Mouse (Mus musculus): ENCODE measurements at regions not wholly inside any gene's neighbourhood (a gene's known extent, or its start where the extent isn't known, plus 50 kb on each side); places are given as distances from the start of the nearest gene placed in this dataset.

DNA sequence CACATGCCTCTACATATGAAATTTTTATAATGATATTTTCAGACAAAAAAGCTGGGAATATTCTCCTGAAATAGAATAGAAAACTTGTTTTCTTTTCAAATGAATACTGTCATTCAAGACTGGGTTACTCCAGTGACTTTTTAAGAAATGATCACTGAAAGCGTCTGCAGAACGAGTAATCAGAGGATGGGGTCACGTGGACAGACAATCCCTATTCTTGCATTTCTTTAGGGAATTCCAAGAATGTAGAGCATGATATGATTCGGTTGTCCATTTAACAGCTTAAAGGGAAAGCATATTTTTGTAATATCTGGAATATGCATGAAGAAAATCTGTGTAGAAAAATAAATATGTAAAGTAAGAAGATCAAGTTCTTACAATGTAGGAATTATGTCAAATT is 65.6 kb downstream of the 4933402N22Rik start:
- DNase-seq (ENCODE audit: low spot score) = no peak

DNA sequence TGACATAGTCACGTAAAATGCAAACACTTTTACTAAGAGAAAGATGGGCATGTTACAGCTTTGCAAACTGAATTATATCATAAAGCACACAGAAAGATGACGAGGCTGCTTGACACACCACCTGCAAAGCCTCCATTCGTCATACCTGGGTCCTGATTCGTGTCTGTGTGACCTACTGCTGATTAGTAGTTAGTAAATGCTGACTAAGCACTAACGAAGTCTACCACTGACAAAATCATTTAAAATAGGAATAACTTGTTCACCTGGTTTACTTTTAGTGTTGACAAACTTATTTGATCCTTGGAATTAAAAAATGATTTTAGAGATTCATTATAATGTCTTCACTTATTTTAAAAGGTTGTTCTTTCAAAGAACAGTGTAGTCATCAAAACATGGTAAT is 71.3 kb downstream of the 4933402N22Rik start:
- no peak for DNase-seq (ENCODE audit: low spot score)

DNA sequence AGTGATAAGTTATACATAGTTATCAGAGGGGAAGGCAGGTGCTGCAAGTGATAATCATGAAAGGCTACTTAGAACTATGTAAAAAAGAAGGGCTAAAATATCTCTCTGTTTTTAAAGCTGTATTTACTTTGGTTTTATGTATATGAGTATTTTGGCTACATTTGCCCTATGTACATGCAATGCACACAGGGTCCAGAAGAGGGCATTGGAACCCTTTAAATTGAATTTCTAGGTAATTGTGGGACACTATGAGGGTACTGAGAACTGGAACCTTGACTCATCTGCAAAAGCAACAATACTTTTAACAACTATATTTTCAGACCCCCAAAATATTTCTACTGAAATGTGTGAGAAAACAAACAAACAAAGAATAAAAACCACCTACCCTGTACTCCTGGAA is 82.9 kb downstream of the 4933402N22Rik start:
- no peak for DNase-seq (ENCODE audit: low spot score)

DNA sequence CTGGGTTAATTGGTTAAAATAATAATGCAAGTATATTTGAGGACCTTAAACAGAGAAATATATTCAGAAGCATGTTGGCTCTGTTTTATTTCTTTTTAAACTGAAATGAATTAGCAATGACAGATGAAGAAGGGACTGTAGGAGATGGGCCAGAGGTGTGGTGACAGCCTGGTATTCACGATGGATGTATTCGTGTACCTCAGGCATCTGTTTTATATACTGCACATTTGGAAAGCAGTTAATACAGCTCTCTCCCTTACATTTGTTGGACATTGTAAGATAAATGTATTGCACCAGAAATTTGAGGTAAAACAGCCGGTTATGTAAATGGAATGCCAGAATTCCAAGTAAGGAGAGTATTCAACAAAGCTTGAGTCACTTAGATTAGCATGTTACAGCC is 88.6 kb downstream of the 4933402N22Rik start:
- no peak for DNase-seq (ENCODE audit: low spot score)

DNA sequence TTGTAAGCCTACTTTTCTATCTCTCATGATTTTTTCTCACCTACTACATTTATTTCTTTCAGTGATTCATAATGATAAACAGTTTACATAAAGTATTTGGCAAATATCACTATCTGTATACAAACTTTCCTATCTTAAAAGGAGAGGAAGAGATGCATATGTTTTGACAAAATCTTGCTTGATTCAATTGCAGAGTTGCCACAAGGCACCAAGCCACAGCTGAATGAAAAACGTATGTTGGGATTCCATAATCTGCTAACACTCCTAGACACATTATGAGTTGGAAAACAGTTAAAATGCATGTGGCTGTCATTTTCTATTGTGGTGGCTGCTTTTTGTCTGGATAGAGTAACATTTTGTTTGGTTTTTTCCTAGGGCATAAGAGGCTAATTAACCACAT is 98.5 kb downstream of the 4933402N22Rik start:
- no peak for DNase-seq (ENCODE audit: low spot score)

DNA sequence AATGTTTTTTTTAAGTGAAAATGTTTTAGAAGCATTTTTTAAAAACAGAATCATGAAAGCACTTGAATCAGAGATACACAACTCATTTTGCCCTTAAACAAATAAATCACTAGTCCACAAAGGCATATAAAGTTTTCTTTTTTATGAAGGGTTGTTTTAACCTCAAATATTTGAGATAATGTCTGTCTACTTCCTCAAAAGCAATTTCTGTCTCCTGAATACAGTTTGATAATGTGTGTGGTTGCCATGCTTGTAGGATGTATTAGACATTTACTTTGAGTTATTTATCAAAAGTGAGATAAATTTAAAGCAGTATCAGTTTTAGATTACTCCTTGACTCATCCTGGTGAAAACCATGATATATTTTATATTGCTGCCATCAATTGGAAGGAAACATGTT is 102.6 kb downstream of the 4933402N22Rik start:
- DNase-seq (ENCODE audit: low spot score) = no peak

DNA sequence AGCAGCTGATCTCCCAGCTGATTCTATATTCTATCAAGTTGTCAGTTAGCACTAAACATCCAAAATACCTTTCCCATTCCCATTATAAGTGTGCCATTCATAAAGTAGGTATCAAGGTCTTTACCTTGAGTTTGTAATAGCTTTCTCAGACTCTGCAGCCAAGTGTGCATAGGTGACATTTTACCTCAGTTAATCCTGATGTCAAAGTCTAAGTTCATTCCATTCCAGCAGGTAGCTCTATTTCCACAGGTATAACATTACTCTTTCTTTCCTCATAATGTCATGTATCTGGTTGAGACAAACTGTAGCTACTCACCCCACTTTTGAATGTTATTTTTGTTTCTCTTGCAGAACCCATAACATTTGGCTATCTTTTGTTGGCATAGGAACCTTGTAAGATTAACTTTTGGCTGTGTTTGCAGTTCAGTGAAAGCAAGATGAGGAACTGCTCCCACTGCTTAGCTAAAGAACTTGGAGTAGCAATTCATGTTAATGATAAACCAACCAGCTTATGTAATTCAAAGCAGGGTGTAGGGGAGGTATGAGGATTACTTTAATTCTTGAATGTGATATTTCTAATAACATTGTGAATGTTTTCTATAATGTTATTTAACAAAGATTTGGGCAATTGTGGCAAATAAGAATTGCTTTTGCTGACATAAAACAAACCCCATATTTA is 107.0 kb downstream of the 4933402N22Rik start:
- DNase-seq (ENCODE audit: low spot score) = no peak

DNA sequence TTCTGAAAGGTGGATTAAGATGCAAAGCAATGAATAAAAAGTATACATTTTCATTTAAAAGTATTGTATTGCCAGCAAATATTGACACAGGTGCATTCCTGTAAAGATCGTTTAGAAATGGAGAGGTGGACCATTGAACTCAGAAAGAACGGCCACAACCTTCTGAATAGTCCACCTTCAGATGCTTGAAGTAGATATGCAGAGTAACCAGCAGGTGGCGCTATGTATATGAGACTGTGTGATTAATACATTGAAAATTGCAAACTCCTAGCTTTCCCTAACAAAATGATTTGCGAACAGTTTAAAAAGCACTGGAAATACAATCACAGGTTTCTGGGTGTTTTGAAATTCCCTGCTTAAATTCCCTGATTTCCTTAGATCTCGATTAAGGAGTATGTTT is 112.2 kb downstream of the 4933402N22Rik start:
- peak; percentile 17 for DNase-seq (ENCODE audit: low spot score)

DNA sequence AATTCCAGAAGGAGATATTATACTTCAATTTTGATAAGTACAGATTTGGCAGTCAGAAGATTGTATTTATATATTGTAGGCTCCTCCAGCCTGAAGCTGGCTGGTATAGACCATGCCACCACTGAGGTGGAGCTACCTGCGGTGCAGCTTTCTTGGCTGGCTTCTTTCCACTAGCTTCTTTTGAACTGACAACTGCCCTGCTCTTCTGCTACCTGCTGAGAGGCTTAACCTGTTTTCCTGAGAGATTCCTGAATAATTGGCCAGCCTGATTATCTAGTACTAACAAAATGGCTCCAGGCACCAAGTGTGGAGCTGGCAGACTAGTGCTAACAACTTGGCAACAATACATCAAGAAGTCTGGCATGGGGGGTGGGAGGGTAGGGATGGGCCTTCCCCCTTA is 132.0 kb downstream of the 4933402N22Rik start:
- no peak for DNase-seq (ENCODE audit: low spot score)

DNA sequence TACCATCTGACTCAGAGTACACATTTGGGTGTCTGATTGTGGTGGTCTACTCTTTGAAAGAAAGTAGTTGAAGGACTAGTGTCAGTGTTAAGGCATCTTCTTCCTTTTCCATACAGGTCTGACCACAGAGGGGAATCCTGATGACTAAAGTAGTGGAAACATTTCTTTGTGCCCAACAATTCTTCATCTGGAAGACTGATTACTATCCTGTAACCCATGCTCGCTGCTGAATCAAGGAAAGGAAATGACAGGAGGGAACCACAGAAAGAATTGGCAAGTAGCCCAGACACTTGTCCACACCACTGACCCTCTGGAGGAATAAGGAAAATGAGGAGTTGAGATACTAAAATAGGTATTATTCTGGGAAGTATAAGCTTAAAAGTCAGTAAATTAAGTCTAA is 162.3 kb downstream of the 4933402N22Rik start:
- no peak for DNase-seq (ENCODE audit: low spot score)

DNA sequence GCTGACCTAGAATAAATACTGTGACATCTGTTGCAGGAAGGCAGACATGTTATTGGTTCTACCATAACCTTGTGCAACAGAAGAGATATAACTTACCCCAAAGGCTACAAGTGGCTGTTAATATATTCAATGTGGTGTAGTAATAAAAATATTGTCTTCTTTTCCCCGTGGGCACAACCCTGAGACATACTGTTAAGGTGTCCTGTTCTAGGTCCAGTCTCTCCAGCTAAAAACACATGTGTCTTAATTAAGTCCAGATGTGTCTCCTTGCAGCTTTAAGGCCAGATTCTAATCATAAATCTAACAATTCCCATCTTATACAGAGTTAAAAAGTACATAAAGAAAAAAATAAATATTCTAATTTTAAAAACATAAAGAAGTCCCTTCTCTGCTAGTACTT is 175.8 kb downstream of the 4933402N22Rik start:
- DNase-seq (ENCODE audit: low spot score) = no peak

DNA sequence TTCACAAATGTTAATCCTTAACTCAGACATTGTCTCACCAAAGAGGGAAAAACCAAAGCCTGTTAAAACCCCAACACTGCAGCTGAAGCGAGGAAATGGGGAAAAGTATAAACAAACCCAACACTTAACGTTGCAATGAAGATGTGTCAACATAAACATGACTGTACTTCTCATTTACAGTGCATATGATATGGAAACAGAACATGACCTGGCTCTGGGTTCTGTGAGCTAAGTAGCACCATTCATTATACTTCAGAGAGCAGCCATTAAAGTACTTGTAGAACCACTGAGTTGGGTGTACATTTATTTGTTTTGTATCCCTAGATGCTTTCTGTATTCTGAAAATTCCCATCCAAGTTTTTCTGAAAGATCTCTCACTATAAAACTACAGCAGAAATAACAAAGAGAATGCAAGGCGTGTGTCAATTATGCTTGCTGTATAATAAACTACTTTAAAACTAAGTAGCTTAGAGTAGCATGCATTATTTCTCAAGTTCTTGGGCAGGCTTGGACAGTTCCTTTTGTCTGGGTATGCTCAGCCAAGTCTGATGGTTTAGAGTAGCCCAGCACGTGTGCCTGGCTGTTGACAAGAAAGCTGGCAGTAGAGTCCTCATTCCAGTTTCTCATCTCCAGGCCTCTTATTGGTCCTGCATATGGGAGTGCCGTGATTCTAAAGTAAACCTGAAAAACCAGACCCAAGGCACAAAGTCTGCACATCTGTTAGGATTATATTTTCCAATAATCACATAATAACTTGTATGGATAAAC is 198.9 kb downstream of the 4933402N22Rik start:
- no peak for DNase-seq (ENCODE audit: low spot score)

DNA sequence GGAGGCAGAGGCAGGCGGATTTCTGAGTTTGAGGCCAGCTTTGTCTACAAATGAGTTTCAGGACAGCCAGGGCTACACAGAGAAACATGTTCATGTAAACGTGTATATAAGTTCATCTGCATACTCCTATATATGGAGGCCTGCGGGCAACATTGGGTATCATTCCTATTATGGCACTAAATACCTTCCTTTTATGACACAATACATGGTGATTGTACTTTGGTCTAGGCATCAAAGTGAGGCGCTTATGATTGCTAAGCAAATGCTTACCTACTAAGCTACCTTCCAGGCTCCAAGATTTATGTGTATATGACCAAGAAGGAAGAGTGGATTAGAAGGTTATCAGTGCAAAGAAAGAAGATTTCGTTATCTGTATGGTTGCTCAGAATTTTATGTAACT is 207.1 kb downstream of the 4933402N22Rik start:
- no peak for DNase-seq (ENCODE audit: low spot score)

DNA sequence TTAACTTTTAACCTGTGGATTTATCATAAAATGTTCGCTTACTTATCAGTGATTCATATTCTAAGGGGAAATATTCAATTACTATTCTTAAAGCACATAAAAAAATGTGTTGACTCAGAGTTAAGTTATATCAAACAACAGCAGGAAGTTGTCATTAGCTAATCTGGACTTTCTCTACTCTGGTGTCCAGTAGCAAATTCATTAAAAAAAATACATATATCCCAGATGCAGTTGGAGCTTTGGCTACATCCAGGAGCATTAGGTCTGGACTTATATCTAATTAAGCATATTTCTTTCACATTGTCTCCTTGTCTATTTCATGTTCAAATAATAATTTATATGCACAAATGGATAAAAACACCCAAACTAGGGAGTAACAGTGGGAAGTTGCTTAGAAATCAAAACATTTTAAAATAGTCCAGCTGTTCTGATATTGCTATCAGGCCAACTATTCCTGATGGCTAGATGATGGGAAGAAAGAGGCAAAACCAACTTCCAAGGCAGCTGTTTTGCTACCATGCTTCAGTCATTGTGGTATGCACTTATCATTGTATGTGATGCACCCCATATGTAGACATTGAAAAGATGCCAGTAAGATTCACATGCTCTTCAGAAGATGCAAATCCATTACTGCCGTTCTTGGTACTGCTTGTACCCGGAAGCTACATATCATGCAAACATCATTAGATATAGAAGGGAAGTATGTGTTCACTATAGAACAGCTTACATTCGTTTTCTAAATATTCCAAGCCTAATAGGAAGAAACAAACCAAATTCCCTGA is 209.8 kb downstream of the 4933402N22Rik start:
- no peak for DNase-seq (ENCODE audit: low spot score)

DNA sequence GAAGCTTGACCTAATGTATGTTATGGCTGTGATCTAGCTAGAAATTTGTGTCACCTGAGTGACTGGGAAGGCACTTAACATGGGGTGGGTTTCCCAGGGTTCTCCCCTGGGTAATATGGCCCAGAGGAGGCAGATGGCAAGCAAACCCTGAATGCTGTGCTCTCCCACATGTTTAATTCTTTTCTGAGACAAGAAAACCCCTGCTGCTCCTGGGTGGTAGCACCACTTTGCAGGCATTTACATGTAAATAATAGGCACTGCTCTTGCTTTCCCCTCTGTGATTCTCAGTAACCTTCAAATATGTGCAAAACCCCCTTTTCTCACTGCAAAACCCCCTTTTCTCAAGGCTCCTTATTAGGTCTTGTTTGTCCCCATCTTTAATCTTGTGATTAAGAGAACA is 221.1 kb downstream of the 4933402N22Rik start:
- no peak for DNase-seq (ENCODE audit: low spot score)

DNA sequence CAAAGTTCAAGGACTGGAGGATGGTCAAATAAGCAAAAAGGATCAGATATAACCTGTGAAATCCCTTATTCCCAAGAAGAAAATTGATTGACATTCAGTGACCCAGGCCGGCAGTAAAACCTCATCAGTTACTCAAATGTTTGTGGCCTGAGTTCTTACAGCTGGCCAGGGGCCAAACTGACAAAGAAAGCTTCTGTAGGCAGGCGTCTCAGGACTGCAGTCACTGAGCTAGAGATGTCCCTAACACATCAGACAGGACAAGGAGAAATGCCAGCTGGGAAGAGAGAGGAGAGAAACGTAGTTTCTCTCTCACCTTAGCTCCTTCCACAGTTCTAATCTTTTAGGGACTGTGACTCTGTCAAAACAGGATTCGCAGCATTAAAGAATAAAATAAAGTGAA is 229.9 kb upstream of the Sema3d start:
- no peak for DNase-seq (ENCODE audit: low spot score)

DNA sequence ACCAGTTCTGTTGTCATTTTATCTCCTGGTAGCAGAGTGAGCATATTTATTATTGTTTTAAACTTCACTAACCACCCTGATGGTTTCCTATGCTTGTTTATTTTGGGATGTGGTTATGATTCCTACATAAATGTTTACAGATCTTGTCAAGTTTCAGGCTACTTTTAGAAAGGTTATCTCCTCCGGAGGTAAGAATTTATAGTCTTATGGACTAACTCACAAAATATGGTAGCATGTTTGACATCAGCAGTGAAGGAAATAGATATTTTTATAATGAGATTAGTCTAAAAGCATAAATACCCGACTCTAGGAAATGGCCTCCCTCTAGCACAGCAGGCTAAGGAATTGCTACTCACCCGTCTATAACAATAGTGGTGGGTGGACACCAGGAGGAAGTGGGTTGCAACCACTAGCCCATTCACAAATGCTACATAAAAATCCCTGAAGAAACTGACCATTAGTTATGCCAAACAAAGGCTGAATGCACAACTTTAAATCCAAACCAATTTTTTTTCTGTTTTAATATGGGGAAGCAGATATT is 228.6 kb upstream of the Sema3d start:
- no peak for DNase-seq (ENCODE audit: low spot score)

DNA sequence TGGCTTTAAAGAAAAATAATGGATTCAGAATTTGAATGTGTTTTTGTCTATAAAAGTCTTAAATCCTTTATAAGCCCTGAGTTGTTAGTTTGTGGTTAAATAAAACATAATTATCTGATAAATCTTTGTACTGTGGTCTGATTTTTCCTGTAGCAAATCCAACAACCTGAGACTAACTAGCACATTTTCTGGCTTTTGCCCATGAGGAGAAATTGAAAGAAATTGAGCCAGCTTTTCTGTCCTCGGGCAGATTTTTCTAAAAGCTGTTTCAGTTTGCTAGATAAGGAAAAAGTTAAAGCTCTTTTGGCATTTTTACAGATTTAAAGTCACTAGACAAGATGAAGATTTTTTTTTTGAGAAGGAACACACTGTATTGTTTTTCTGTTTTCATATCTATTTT is 191.5 kb upstream of the Sema3d start:
- DNase-seq (ENCODE audit: low spot score) = no peak

DNA sequence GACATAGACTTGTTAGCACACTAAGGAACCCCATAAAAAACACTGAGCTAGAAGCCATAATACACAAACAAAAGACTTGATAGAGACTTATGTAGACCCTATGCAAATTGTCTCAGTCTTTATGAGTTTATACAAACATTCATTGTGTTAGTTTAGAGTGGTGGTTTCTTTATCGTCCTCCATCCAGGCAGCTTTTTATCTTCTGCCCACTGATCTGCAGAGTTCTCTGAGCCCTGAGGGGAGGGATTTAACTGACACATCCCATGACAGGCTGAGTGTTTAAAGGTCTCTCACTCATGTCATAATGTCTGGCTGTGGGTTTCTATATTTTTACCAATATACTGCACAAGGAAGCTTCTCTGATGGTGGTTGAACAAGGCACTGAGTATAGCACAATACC is 175.7 kb upstream of the Sema3d start:
- DNase-seq (ENCODE audit: low spot score) = no peak

DNA sequence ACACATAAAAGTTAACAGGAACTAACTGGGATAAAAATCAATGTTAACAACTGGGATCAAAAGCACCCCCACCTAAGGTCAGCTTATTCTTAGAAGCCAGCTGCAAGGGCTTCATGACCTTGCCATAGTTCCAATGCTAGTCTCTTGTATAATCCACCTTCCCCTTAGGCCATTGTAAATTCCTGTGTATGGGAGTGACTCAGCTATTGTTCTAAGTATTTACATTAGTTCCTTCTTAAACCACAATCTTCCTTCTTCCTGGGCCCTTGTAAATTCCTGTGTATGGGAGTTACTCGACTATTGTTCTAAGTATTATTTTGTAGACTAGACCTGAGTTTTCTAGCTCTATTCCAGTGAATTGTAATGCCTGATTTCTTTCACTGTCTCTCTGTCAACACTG is 173.6 kb upstream of the Sema3d start:
- DNase-seq (ENCODE audit: low spot score) = no peak

DNA sequence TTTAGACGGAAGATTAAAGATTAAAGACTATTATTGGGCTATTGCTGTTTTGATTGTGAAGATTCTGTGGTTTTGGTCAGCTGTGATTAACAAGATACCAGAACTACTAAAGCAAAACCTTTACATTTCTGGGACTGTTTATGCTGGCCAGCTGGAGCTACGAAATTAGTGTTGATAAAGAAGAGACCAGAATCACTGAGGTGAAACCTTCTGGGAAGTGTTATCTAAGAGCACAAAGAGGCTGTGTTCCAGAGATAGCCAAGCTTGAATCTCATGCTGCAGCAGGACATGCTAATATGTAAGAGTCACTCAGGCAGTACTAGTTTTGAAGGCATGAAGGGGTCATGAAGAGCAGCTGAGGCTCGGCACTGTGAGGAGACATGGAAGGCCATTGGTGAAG is 169.7 kb upstream of the Sema3d start:
- no peak for DNase-seq (ENCODE audit: low spot score)

DNA sequence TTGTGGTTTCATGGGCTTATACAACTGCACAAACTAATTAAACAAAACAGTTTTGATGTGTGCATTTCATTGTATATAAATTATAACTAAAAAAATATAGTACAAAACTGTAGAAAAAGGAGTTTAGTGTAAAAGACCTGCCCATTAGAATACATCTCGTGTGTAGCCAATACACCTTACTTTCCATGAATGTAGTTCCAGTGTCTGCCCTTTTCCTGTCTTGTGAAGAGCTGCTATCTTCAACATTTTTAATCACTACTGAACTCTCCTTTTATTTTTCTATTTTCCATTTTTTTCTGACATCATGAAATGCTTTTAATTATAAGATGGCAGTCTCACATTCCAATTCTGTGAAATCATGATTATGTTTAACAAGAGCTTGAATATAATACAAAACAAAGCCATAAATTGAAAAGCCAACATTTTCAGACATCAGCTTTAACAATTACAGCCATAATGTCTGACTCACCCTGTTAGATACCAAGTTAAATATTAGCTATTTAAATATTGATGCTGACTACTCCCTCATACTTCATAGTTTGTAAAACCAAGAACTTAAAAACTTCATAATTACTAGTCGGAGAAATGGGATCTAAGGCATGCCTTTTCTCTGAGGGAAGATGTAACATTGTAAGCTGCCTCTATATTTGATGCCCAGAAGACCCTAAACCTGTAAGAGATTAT is 163.6 kb upstream of the Sema3d start:
- no peak for DNase-seq (ENCODE audit: low spot score)
